Mouse (Mus musculus): ENCODE results near the gene Cntn4. TPM values are rescaled to one million over a fixed set of nuclear protein-coding genes. Genes with fewer than 3 reads are reported as not detected.
"Not testable (repeated sequence)": the region's sequence is repeated elsewhere in the genome, so short reads cannot be mapped to it uniquely, and the experiment has no call there.

The Cntn4 gene
- total RNA-seq, 1 experiment from 2014 or later, result not detected

GRCm38 (mm10) chr6:106283815-106284214, 606.4 kb downstream of the Cntn4 start:
- ATAC-seq (ENCODE audit: extremely low read depth, insufficient number of reproducible peaks, low FRiP score, poor library complexity, severe bottlenecking), result no peak

GRCm38 (mm10) chr6:106299451-106299850, 622.0 kb downstream of the Cntn4 start:
- no peak for ATAC-seq (ENCODE audit: extremely low read depth, insufficient number of reproducible peaks, low FRiP score, poor library complexity, severe bottlenecking)

- ATAC-seq (ENCODE audit: extremely low read depth, insufficient number of reproducible peaks, low FRiP score, poor library complexity, severe bottlenecking), result no peak
These were observed 622.7 kb downstream of the Cntn4 start for GRCm38 (mm10) chr6:106300179-106300578.

- no peak for ATAC-seq (ENCODE audit: extremely low read depth, insufficient number of reproducible peaks, low FRiP score, poor library complexity, severe bottlenecking)
These were observed 625.0 kb downstream of the Cntn4 start for GRCm38 (mm10) chr6:106302435-106302834.

GRCm38 (mm10) chr6:106328987-106329386, 651.5 kb downstream of the Cntn4 start:
- ATAC-seq (ENCODE audit: extremely low read depth, insufficient number of reproducible peaks, low FRiP score, poor library complexity, severe bottlenecking), result no peak

GRCm38 (mm10) chr6:106329636-106330035, 652.2 kb downstream of the Cntn4 start:
- ATAC-seq (ENCODE audit: extremely low read depth, insufficient number of reproducible peaks, low FRiP score, poor library complexity, severe bottlenecking), result no peak

GRCm38 (mm10) chr6:106332466-106332865, 655.0 kb downstream of the Cntn4 start:
- ATAC-seq (ENCODE audit: extremely low read depth, insufficient number of reproducible peaks, low FRiP score, poor library complexity, severe bottlenecking), result no peak

- no peak for ATAC-seq (ENCODE audit: extremely low read depth, insufficient number of reproducible peaks, low FRiP score, poor library complexity, severe bottlenecking)
These were observed 655.5 kb downstream of the Cntn4 start for GRCm38 (mm10) chr6:106332933-106333332.

GRCm38 (mm10) chr6:106335066-106335465, 657.6 kb downstream of the Cntn4 start:
- no peak for ATAC-seq (ENCODE audit: extremely low read depth, insufficient number of reproducible peaks, low FRiP score, poor library complexity, severe bottlenecking)

GRCm38 (mm10) chr6:106336805-106337204, 659.3 kb downstream of the Cntn4 start:
- no peak for ATAC-seq (ENCODE audit: extremely low read depth, insufficient number of reproducible peaks, low FRiP score, poor library complexity, severe bottlenecking)

- no peak for ATAC-seq (ENCODE audit: extremely low read depth, insufficient number of reproducible peaks, low FRiP score, poor library complexity, severe bottlenecking)
These were observed 660.4 kb downstream of the Cntn4 start for GRCm38 (mm10) chr6:106337829-106338228.

- no peak for ATAC-seq (ENCODE audit: extremely low read depth, insufficient number of reproducible peaks, low FRiP score, poor library complexity, severe bottlenecking)
These were observed 663.7 kb downstream of the Cntn4 start for GRCm38 (mm10) chr6:106341114-106341513.

- ATAC-seq (ENCODE audit: extremely low read depth, insufficient number of reproducible peaks, low FRiP score, poor library complexity, severe bottlenecking), result no peak
These were observed 672.6 kb downstream of the Cntn4 start for GRCm38 (mm10) chr6:106350072-106350471.

GRCm38 (mm10) chr6:106351389-106351788, 673.9 kb downstream of the Cntn4 start:
- no peak for ATAC-seq (ENCODE audit: extremely low read depth, insufficient number of reproducible peaks, low FRiP score, poor library complexity, severe bottlenecking)

GRCm38 (mm10) chr6:106358801-106359200, 681.3 kb downstream of the Cntn4 start:
- not testable (repeated sequence) for ATAC-seq (ENCODE audit: extremely low read depth, insufficient number of reproducible peaks, low FRiP score, poor library complexity, severe bottlenecking)

- no peak for ATAC-seq (ENCODE audit: extremely low read depth, insufficient number of reproducible peaks, low FRiP score, poor library complexity, severe bottlenecking)
These were observed 704.0 kb downstream of the Cntn4 start for GRCm38 (mm10) chr6:106381288-106382025.

- no peak for ATAC-seq (ENCODE audit: extremely low read depth, insufficient number of reproducible peaks, low FRiP score, poor library complexity, severe bottlenecking)
These were observed 710.5 kb downstream of the Cntn4 start for GRCm38 (mm10) chr6:106387833-106388406.

GRCm38 (mm10) chr6:106408014-106408413, 730.6 kb downstream of the Cntn4 start:
- ATAC-seq (ENCODE audit: extremely low read depth, insufficient number of reproducible peaks, low FRiP score, poor library complexity, severe bottlenecking), result no peak

- no peak for ATAC-seq (ENCODE audit: extremely low read depth, insufficient number of reproducible peaks, low FRiP score, poor library complexity, severe bottlenecking)
These were observed 731.2 kb downstream of the Cntn4 start for GRCm38 (mm10) chr6:106408634-106409033.

- ATAC-seq (ENCODE audit: extremely low read depth, insufficient number of reproducible peaks, low FRiP score, poor library complexity, severe bottlenecking), result no peak
These were observed 745.5 kb downstream of the Cntn4 start for GRCm38 (mm10) chr6:106422947-106423346.

GRCm38 (mm10) chr6:106423471-106423870, 746.0 kb downstream of the Cntn4 start:
- ATAC-seq (ENCODE audit: extremely low read depth, insufficient number of reproducible peaks, low FRiP score, poor library complexity, severe bottlenecking), result no peak
